ENCODE assay signal across 27 mouse cellular contexts in the genomic region with DNA sequence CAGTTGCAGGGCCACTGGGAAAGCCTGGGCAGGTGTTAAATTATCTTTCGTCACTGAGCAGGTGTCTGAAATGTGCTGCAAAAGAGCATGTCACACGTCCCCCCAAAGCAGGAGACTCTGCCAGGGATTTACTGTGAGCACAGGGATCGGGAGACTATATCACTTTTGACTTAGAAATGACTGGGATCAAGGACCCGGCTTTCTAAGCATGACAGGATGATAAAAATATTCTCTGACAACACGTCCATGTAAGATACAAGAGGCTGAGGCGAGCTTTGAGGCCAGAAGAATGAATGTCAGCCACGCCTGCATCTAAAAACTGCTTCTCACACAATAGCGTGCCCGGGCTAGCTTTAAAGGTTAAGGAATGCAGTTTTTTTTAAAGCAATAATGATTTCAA.
A peak's percentile ranks its signal among the peaks of the same experiment; 100 is the strongest.
DNase-seq lines count a peak whose midpoint lies in the region; ATAC-seq and TF ChIP-seq lines count a peak whose summit lies in the region.
"Had no signal": no experiment of that assay in that cellular context is flagged by ENCODE, and none has a peak within 500 bp of the region (broad histone marks: within the 10 kb centered on the region; RNA-seq: fewer than 3 reads in every experiment).

No protein-coding gene starts in this region.

- peak; percentile 56 for DNase-seq in embryonic facial prominence, embryonic 14.5 days (ENCODE audit: low spot score)
- DNase-seq in embryonic facial prominence, embryonic 10.5 days (ENCODE audit: low spot score) = no peak
- no peak for DNase-seq in heart, postnatal 4 days
- no peak for DNase-seq in heart, postnatal 14 days
- DNase-seq in limb, embryonic 14.5 days (ENCODE audit: low spot score) = peak; percentile 16
- DNase-seq in limb, embryonic 10.5 days (ENCODE audit: low spot score) = no peak
- DNase-seq: adrenal gland, adult 8-10 months; adrenal gland, postnatal 25 days; cerebellum, adult 11-12 months; cerebellum, adult 8-10 months; cerebellum, postnatal 10 days; cerebellum, postnatal 36 days; embryo, embryonic 11 days; forebrain, postnatal 0 days; gastrocnemius, adult 2 months; gastrocnemius, postnatal 14 days; kidney, adult 11 months; kidney, adult 8-10 months had no signal

- intact Hi-C loops in heart, postnatal 14 days (cut with DNase I) = loop anchor here (5.0 kb wide), 2 partner anchors 57 to 172 kb away; no protein-coding TSS in a partner anchor

- no peak for TF ChIP-seq POLR2A in limb, embryonic 14.5 days (IDR thresholded peaks at IDR 0.05; ENCODE audit: borderline replicate concordance, extremely low read depth, insufficient read depth, insufficient read length)

- no peaks in the 10 kb centered on the region for H3K9me3 ChIP-seq in embryonic facial prominence, embryonic 14.5 days (ENCODE audit: control insufficient read depth, low read length)
- no peaks in the 10 kb centered on the region for H3K9me3 ChIP-seq in embryonic facial prominence, embryonic 10.5 days
- no peaks in the 10 kb centered on the region for H3K9me3 ChIP-seq in heart, embryonic 12.5 days (replicated peaks)
- H3K9me3 ChIP-seq in heart, embryonic 15.5 days (replicated peaks) = no peaks in the 10 kb centered on the region
- no peaks in the 10 kb centered on the region for H3K9me3 ChIP-seq in limb, embryonic 14.5 days (ENCODE audit: control insufficient read depth, low read length)
- no peaks in the 10 kb centered on the region for H3K9me3 ChIP-seq in limb, embryonic 10.5 days (replicated peaks)
- H3K9me3 ChIP-seq: embryonic facial prominence, embryonic 15.5 days; hindbrain, embryonic 10.5 days; hindbrain, embryonic 13.5 days; intestine, embryonic 15.5 days had no signal

- H3K9ac ChIP-seq in embryonic facial prominence, embryonic 14.5 days (ENCODE audit: low read depth, low read length) = no peak overlapping the region
- H3K9ac ChIP-seq in heart, embryonic 12.5 days = no peak overlapping the region
- H3K9ac ChIP-seq in heart, embryonic 15.5 days = no peak overlapping the region
- H3K9ac ChIP-seq in limb, embryonic 14.5 days (ENCODE audit: low read depth, low read length, severe bottlenecking) = no peak overlapping the region
- H3K9ac ChIP-seq: embryonic facial prominence, embryonic 15.5 days; forebrain, postnatal 0 days; hindbrain, embryonic 13.5 days; intestine, embryonic 15.5 days had no signal

- no peaks in the 10 kb centered on the region for H3K4me1 ChIP-seq in embryonic facial prominence, embryonic 14.5 days (ENCODE audit: control insufficient read depth, insufficient read depth, low read length)
- H3K4me1 ChIP-seq in embryonic facial prominence, embryonic 10.5 days = no peaks in the 10 kb centered on the region
- peaks cover 37% of the 10 kb centered on the region for H3K4me1 ChIP-seq in heart, embryonic 12.5 days (replicated peaks)
- peaks cover 25% of the 10 kb centered on the region for H3K4me1 ChIP-seq in heart, embryonic 15.5 days (replicated peaks)
- H3K4me1 ChIP-seq in limb, embryonic 14.5 days (ENCODE audit: control insufficient read depth, insufficient read depth, low read length) = no peaks in the 10 kb centered on the region
- H3K4me1 ChIP-seq in limb, embryonic 10.5 days = no peaks in the 10 kb centered on the region
- H3K4me1 ChIP-seq: embryonic facial prominence, embryonic 15.5 days; hindbrain, embryonic 10.5 days; hindbrain, embryonic 13.5 days; intestine, embryonic 15.5 days had no signal

- 62% methylated on average over 9 of the region's 9 CpGs for WGBS in embryonic facial prominence, embryonic 14.5 days
- 82% methylated on average over 9 of the region's 9 CpGs for WGBS in embryonic facial prominence, embryonic 10.5 days
- WGBS in heart, embryonic 12.5 days = 38% methylated on average over 9 of the region's 9 CpGs
- 38% methylated on average over 9 of the region's 9 CpGs for WGBS in heart, embryonic 15.5 days
- 57% methylated on average over 9 of the region's 9 CpGs for WGBS in limb, embryonic 14.5 days
- WGBS in limb, embryonic 10.5 days = 84% methylated on average over 9 of the region's 9 CpGs

- no peak overlapping the region for H3K4me3 ChIP-seq in embryonic facial prominence, embryonic 14.5 days (ENCODE audit: low read depth, low read length)
- no peak overlapping the region for H3K4me3 ChIP-seq in embryonic facial prominence, embryonic 10.5 days
- H3K4me3 ChIP-seq in heart, embryonic 12.5 days = no peak overlapping the region
- no peak overlapping the region for H3K4me3 ChIP-seq in heart, embryonic 15.5 days
- no peak overlapping the region for H3K4me3 ChIP-seq in limb, embryonic 14.5 days (replicated peaks; ENCODE audit: low read length)
- H3K4me3 ChIP-seq in limb, embryonic 10.5 days = no peak overlapping the region
- H3K4me3 ChIP-seq: embryonic facial prominence, embryonic 15.5 days; gastrocnemius, adult 2 months; hindbrain, embryonic 10.5 days; hindbrain, embryonic 13.5 days; intestine, embryonic 15.5 days had no signal

- ATAC-seq in embryonic facial prominence, embryonic 14.5 days (ENCODE audit: low read depth) = no peak
- peak; percentile 59; the same call in 1 of the 2 replicates for ATAC-seq in heart, embryonic 12.5 days (ENCODE audit: insufficient number of reproducible peaks, low FRiP score)
- ATAC-seq in heart, embryonic 15.5 days (replicated peaks; ENCODE audit: insufficient number of reproducible peaks, insufficient read depth, low FRiP score, low read depth) = peak; percentile 58; the same call in 1 of the 2 replicates
- no peak for ATAC-seq in limb, embryonic 14.5 days (ENCODE audit: low FRiP score, low read depth)
- ATAC-seq: activated CD4-positive, CD25-positive, alpha-beta regulatory T cell, adult 4 months; forebrain, embryonic 14.5 days; forebrain, postnatal 0 days; hindbrain, embryonic 16.5 days; intestine, embryonic 15.5 days had no signal

- no peaks in the 10 kb centered on the region for H3K36me3 ChIP-seq in embryonic facial prominence, embryonic 14.5 days (ENCODE audit: control insufficient read depth, insufficient read depth, low read length)
- no peaks in the 10 kb centered on the region for H3K36me3 ChIP-seq in embryonic facial prominence, embryonic 10.5 days (replicated peaks)
- H3K36me3 ChIP-seq in heart, embryonic 12.5 days = no peaks in the 10 kb centered on the region
- no peaks in the 10 kb centered on the region for H3K36me3 ChIP-seq in heart, embryonic 15.5 days
- no peaks in the 10 kb centered on the region for H3K36me3 ChIP-seq in limb, embryonic 14.5 days (ENCODE audit: control insufficient read depth, insufficient read depth, low read length)
- no peaks in the 10 kb centered on the region for H3K36me3 ChIP-seq in limb, embryonic 10.5 days
- H3K36me3 ChIP-seq: embryonic facial prominence, embryonic 15.5 days; hindbrain, embryonic 10.5 days; hindbrain, embryonic 13.5 days; intestine, embryonic 15.5 days had no signal

- no peak overlapping the region for H3K4me2 ChIP-seq in embryonic facial prominence, embryonic 14.5 days (ENCODE audit: low read depth, low read length)
- peak overlapping the region; percentile 32 for H3K4me2 ChIP-seq in heart, embryonic 12.5 days
- peak overlapping the region; percentile 39 for H3K4me2 ChIP-seq in heart, embryonic 15.5 days
- H3K4me2 ChIP-seq in limb, embryonic 14.5 days (replicated peaks; ENCODE audit: low read depth, low read length, severe bottlenecking) = no peak overlapping the region
- H3K4me2 ChIP-seq: embryonic facial prominence, embryonic 15.5 days; hindbrain, embryonic 13.5 days; intestine, embryonic 15.5 days had no signal

- H3K27ac ChIP-seq in embryonic facial prominence, embryonic 14.5 days (replicated peaks; ENCODE audit: low read depth, low read length) = no peak overlapping the region
- H3K27ac ChIP-seq in embryonic facial prominence, embryonic 10.5 days (replicated peaks) = no peak overlapping the region
- H3K27ac ChIP-seq in heart, embryonic 12.5 days (ENCODE audit: poor library complexity, severe bottlenecking) = no peak overlapping the region
- H3K27ac ChIP-seq in heart, embryonic 15.5 days = peak overlapping the region; percentile 40; the same call in 1 of the 2 replicates
- no peak overlapping the region for H3K27ac ChIP-seq in limb, embryonic 14.5 days (replicated peaks; ENCODE audit: low read depth, low read length)
- no peak overlapping the region for H3K27ac ChIP-seq in limb, embryonic 10.5 days
- H3K27ac ChIP-seq: embryonic facial prominence, embryonic 15.5 days; gastrocnemius, adult 2 months; hindbrain, embryonic 10.5 days; hindbrain, embryonic 13.5 days; intestine, embryonic 15.5 days had no signal

- H3K27me3 ChIP-seq in embryonic facial prominence, embryonic 14.5 days (replicated peaks; ENCODE audit: control insufficient read depth, insufficient read depth, low read length) = no peaks in the 10 kb centered on the region
- H3K27me3 ChIP-seq in embryonic facial prominence, embryonic 10.5 days (replicated peaks; ENCODE audit: low read depth, poor library complexity, severe bottlenecking) = no peaks in the 10 kb centered on the region
- H3K27me3 ChIP-seq in heart, embryonic 12.5 days (replicated peaks) = no peaks in the 10 kb centered on the region
- H3K27me3 ChIP-seq in heart, embryonic 15.5 days = no peaks in the 10 kb centered on the region
- no peaks in the 10 kb centered on the region for H3K27me3 ChIP-seq in limb, embryonic 14.5 days (ENCODE audit: control insufficient read depth, insufficient read depth, low read length)
- no peaks in the 10 kb centered on the region for H3K27me3 ChIP-seq in limb, embryonic 10.5 days (ENCODE audit: low read depth, poor library complexity, severe bottlenecking)
- H3K27me3 ChIP-seq: embryonic facial prominence, embryonic 15.5 days; hindbrain, embryonic 13.5 days; intestine, embryonic 15.5 days had no signal

Comparison
In these comparisons a context has a peak if more than half of its experiments do, and no peak if none do; other contexts are left out.
1. DNase-seq: peak in embryonic facial prominence, embryonic 14.5 days (single experiment) and limb, embryonic 14.5 days (single experiment); none in embryonic facial prominence, embryonic 10.5 days (single experiment), heart, postnatal 4 days (single experiment), heart, postnatal 14 days (0 of 2) and limb, embryonic 10.5 days (single experiment).
2. ATAC-seq: peak in heart, embryonic 12.5 days (single experiment) and heart, embryonic 15.5 days (single experiment); none in embryonic facial prominence, embryonic 14.5 days (single experiment) and limb, embryonic 14.5 days (single experiment).
3. H3K4me2 ChIP-seq: peak in heart, embryonic 12.5 days (single experiment) and heart, embryonic 15.5 days (single experiment); none in embryonic facial prominence, embryonic 14.5 days (single experiment) and limb, embryonic 14.5 days (single experiment).